ENCODE assay signal across 9 mouse cellular contexts in genomic region chr11:32565088-32565487, GRCm38 (mm10). TPM values are rescaled to one million over a fixed set of nuclear protein-coding genes. Genes with fewer than 3 reads are reported as not detected.
A peak's percentile ranks its signal among the peaks of the same experiment; 100 is the strongest.
DNase-seq lines count a peak whose midpoint lies in the region; ATAC-seq and TF ChIP-seq lines count a peak whose summit lies in the region.
"Had no signal": no experiment of that assay in that cellular context is flagged by ENCODE, and none has a peak within 500 bp of the region (broad histone marks: within the 10 kb centered on the region; RNA-seq: fewer than 3 reads in every experiment).

No protein-coding gene starts in this region.

- no peak overlapping the region for H3K9ac ChIP-seq in forebrain, embryonic 12.5 days
- no peak overlapping the region for H3K9ac ChIP-seq in forebrain, embryonic 14.5 days (ENCODE audit: low read length)
- H3K9ac ChIP-seq in liver, postnatal 0 days (replicated peaks): no peak overlapping the region

- no peak for TF ChIP-seq CTCF in liver, postnatal 0 days (IDR thresholded peaks at IDR 0.05; ENCODE audit: low read depth)

- no peaks in the 10 kb centered on the region for H3K36me3 ChIP-seq in forebrain, embryonic 12.5 days (replicated peaks)
- no peaks in the 10 kb centered on the region for H3K36me3 ChIP-seq in forebrain, embryonic 14.5 days (ENCODE audit: control insufficient read depth, insufficient read depth, low read length)
- H3K36me3 ChIP-seq in liver, postnatal 0 days (replicated peaks; ENCODE audit: insufficient read depth, low read length): no peaks in the 10 kb centered on the region
- no peaks in the 10 kb centered on the region for H3K36me3 ChIP-seq in midbrain, embryonic 10.5 days

- 62% methylated on average over 8 of the region's 8 CpGs for WGBS in forebrain, embryonic 12.5 days
- WGBS in forebrain, embryonic 14.5 days: 59% methylated on average over 8 of the region's 8 CpGs
- 32% methylated on average over 8 of the region's 8 CpGs for WGBS in liver, postnatal 0 days (ENCODE audit: insufficient replicate concordance)
- 73% methylated on average over 8 of the region's 8 CpGs for WGBS in midbrain, embryonic 10.5 days

- no peaks in the 10 kb centered on the region for H3K27me3 ChIP-seq in forebrain, embryonic 12.5 days
- H3K27me3 ChIP-seq in forebrain, embryonic 14.5 days (replicated peaks; ENCODE audit: control insufficient read depth, insufficient read depth, low read length): no peaks in the 10 kb centered on the region
- H3K27me3 ChIP-seq in liver, postnatal 0 days (ENCODE audit: insufficient read depth, low read length): no peaks in the 10 kb centered on the region
- no peaks in the 10 kb centered on the region for H3K27me3 ChIP-seq in midbrain, embryonic 10.5 days (ENCODE audit: low read depth, poor library complexity, severe bottlenecking)

- peaks cover 6% of the 10 kb centered on the region for H3K4me1 ChIP-seq in forebrain, embryonic 12.5 days
- H3K4me1 ChIP-seq in forebrain, embryonic 14.5 days (ENCODE audit: control insufficient read depth, insufficient read depth, low read length): no peaks in the 10 kb centered on the region
- H3K4me1 ChIP-seq in liver, postnatal 0 days (ENCODE audit: insufficient read depth): peaks cover 42% of the 10 kb centered on the region
- H3K4me1 ChIP-seq in midbrain, embryonic 10.5 days: peaks cover 38% of the 10 kb centered on the region

- H3K27ac ChIP-seq in forebrain, embryonic 12.5 days: 0 out of 2 replicates have a peak overlapping the region, but pooled peaks have one; percentile 13
- no peak overlapping the region for H3K27ac ChIP-seq in forebrain, embryonic 14.5 days (ENCODE audit: low read depth, low read length)
- peak overlapping the region; percentile 70 for H3K27ac ChIP-seq in liver, postnatal 0 days (ENCODE audit: low read depth)
- no peak overlapping the region for H3K27ac ChIP-seq in midbrain, embryonic 10.5 days (replicated peaks)

- ATAC-seq in forebrain, embryonic 12.5 days (ENCODE audit: low FRiP score): no peak
- no peak for ATAC-seq in forebrain, embryonic 14.5 days
- ATAC-seq in liver, postnatal 0 days: peak; percentile 42; the same call in 1 of the 2 replicates

- no peak for DNase-seq in forebrain, embryonic 14.5 days (ENCODE audit: low spot score)
- peak; percentile 36 for DNase-seq in thymus, postnatal 14 days
- DNase-seq in thymus, postnatal 36 days: no peak
- peak; percentile 39 for DNase-seq in liver, postnatal 0 days
- DNase-seq in midbrain, embryonic 10.5 days (ENCODE audit: low spot score): no peak
- DNase-seq in cerebellum, adult 8-10 months: no peak
- no peak for DNase-seq in layer of hippocampus, adult 8-10 months (ENCODE audit: low spot score in 2 of 2)
- DNase-seq: cerebellum, adult 11 months had no signal

- TF ChIP-seq EP300 in liver, postnatal 0 days (IDR thresholded peaks at IDR 0.05; ENCODE audit: low read depth): no peak

- no peak overlapping the region for H3K4me3 ChIP-seq in forebrain, embryonic 12.5 days (replicated peaks)
- no peak overlapping the region for H3K4me3 ChIP-seq in forebrain, embryonic 14.5 days (ENCODE audit: low read depth, low read length)
- H3K4me3 ChIP-seq in liver, postnatal 0 days (ENCODE audit: low read depth, low read length): no peak overlapping the region
- H3K4me3 ChIP-seq in midbrain, embryonic 10.5 days: no peak overlapping the region

- H3K9me3 ChIP-seq in forebrain, embryonic 12.5 days: no peaks in the 10 kb centered on the region
- H3K9me3 ChIP-seq in forebrain, embryonic 14.5 days (replicated peaks; ENCODE audit: control insufficient read depth, low read length): no peaks in the 10 kb centered on the region
- H3K9me3 ChIP-seq in liver, postnatal 0 days (ENCODE audit: low read length): no peaks in the 10 kb centered on the region
- no peaks in the 10 kb centered on the region for H3K9me3 ChIP-seq in midbrain, embryonic 10.5 days (replicated peaks)

- no peak overlapping the region for H3K4me2 ChIP-seq in forebrain, embryonic 12.5 days
- no peak overlapping the region for H3K4me2 ChIP-seq in forebrain, embryonic 14.5 days (ENCODE audit: low read length)
- H3K4me2 ChIP-seq in liver, postnatal 0 days (ENCODE audit: low read depth, low read length): peak overlapping the region; percentile 23; the same call in 1 of the 2 replicates

RNA-seq across cellular contexts. Expression of gene Stk10, which starts 32.0 kb away (rescaled TPM):
- 2.3 and 2.4 TPM in 2 replicates for polyA plus RNA-seq in forebrain, embryonic 12.5 days (2016; fragmentation: Nextera tagmentation; extraction: Ambion mirVana)
- polyA plus RNA-seq in forebrain, embryonic 14.5 days (2014; fragmentation: Nextera tagmentation; extraction: Ambion mirVana): 0.80 and 1.1 TPM in 2 replicates
- 2.2 and 2.3 TPM in 2 replicates for polyA plus RNA-seq in liver, postnatal 0 days (2015; fragmentation: Nextera tagmentation; extraction: Ambion mirVana)
- polyA plus RNA-seq in midbrain, embryonic 10.5 days (2016; fragmentation: Nextera tagmentation; extraction: Ambion mirVana): 1.5 and 2.1 TPM in 2 replicates
- 10 to 100 TPM in 2 of 4 experiments, 1 to 10 TPM in 2; 9.3 to 15.3 (median 12.2) TPM for total RNA-seq in layer of hippocampus, adult 8-10 months (2022)

RNA-seq across cellular contexts. Expression of gene Efcab9, which starts 33.2 kb away (rescaled TPM):
- 0.27 TPM in 1 of 2 replicates, not detected in the other for polyA plus RNA-seq in forebrain, embryonic 12.5 days (2016; fragmentation: Nextera tagmentation; extraction: Ambion mirVana)
- 0.31 TPM in 1 of 2 replicates, not detected in the other for polyA plus RNA-seq in forebrain, embryonic 14.5 days (2014; fragmentation: Nextera tagmentation; extraction: Ambion mirVana)
- 0.17 and 0.21 TPM in 2 replicates for polyA plus RNA-seq in liver, postnatal 0 days (2015; fragmentation: Nextera tagmentation; extraction: Ambion mirVana)
- 0.32 TPM in 1 of 2 replicates, not detected in the other for polyA plus RNA-seq in midbrain, embryonic 10.5 days (2016; fragmentation: Nextera tagmentation; extraction: Ambion mirVana)
- 1 to 10 TPM in 3 of 4 experiments, under 1 TPM in 1; 0.54 to 2.2 (median 1.5) TPM for total RNA-seq in layer of hippocampus, adult 8-10 months (2022)

Comparison
In these comparisons a context has a peak if more than half of its experiments do, and no peak if none do; other contexts are left out.
1. H3K27ac ChIP-seq: peak in forebrain, embryonic 12.5 days (single experiment) and liver, postnatal 0 days (single experiment); none in forebrain, embryonic 14.5 days (single experiment) and midbrain, embryonic 10.5 days (single experiment).
2. DNase-seq: peak in thymus, postnatal 14 days (single experiment) and liver, postnatal 0 days (single experiment); none in forebrain, embryonic 14.5 days (single experiment), thymus, postnatal 36 days (0 of 2), midbrain, embryonic 10.5 days (single experiment), cerebellum, adult 8-10 months (single experiment) and layer of hippocampus, adult 8-10 months (0 of 2).